Mouse (Mus musculus): ENCODE measurements around the gene Gm17268. TPM values are rescaled to one million over a fixed set of nuclear protein-coding genes. Genes with fewer than 3 reads are reported as not detected.

Gm17268 gene
- total RNA-seq, 1 experiment: not detected

GRCm38 (mm10) chr11:82010115-82010514, 28.2 kb downstream of the Gm17268 start:
- no peak for DNase-seq (ENCODE audit: low read depth, low spot score)
- Histone ChIP-seq H3K9ac (ENCODE audit: insufficient read depth, low read depth, low read length, poor library complexity, severe bottlenecking) (no peak overlapping the region), H3K36me3 (ENCODE audit: control insufficient read depth, insufficient read depth, low read length, poor library complexity, severe bottlenecking) (no peaks in the 10 kb centered on the region), H3K9me3 (ENCODE audit: control insufficient read depth, insufficient read depth, low read depth, low read length) (no peaks in the 10 kb centered on the region), H3K27ac (ENCODE audit: insufficient read depth, low read depth, low read length, poor library complexity, severe bottlenecking) (no peak overlapping the region), H3K4me1 (ENCODE audit: control insufficient read depth in 2 of 2, insufficient read depth in 2 of 2, low read length in 2 of 2, poor library complexity in 1 of 2) (no peaks in the 10 kb centered on the region), H3K4me3 (ENCODE audit: insufficient read depth in 1 of 2, low read depth in 1 of 2, low read length in 2 of 2, poor library complexity in 1 of 2, severe bottlenecking in 1 of 2) (no peak overlapping the region)
- in situ Hi-C loops (cut with MboI; ENCODE audit: low sequenced_read_pairs in 2 of 2, unreplicated experiment in 2 of 2): no loop called here
- TF ChIP-seq ZC3H11A (IDR thresholded peaks at IDR 0.05; ENCODE audit: borderline replicate concordance, low read depth, low read length) (no peak), CHD2 (IDR thresholded peaks at IDR 0.05; ENCODE audit: low read depth, low read length) (no peak), MAFK (IDR thresholded peaks at IDR 0.05; ENCODE audit: insufficient read depth, low read depth, low read length) (no peak), ZNF384 (IDR thresholded peaks at IDR 0.05; ENCODE audit: low read depth, low read length) (no peak), HCFC1 (IDR thresholded peaks at IDR 0.05; ENCODE audit: borderline replicate concordance, insufficient read depth, low read length) (no peak)

GRCm38 (mm10) chr11:82006796-82007423, 31.5 kb downstream of the Gm17268 start:
- Histone ChIP-seq H3K9me3 (ENCODE audit: control insufficient read depth, insufficient read depth, low read depth, low read length) (no peaks in the 10 kb centered on the region), H3K9ac (ENCODE audit: insufficient read depth, low read depth, low read length, poor library complexity, severe bottlenecking) (no peak overlapping the region), H3K27ac (ENCODE audit: insufficient read depth, low read depth, low read length, poor library complexity, severe bottlenecking) (no peak overlapping the region), H3K36me3 (ENCODE audit: control insufficient read depth, insufficient read depth, low read length, poor library complexity, severe bottlenecking) (no peaks in the 10 kb centered on the region), H3K4me1 (ENCODE audit: control insufficient read depth in 2 of 2, insufficient read depth in 2 of 2, low read length in 2 of 2, poor library complexity in 1 of 2) (no peaks in the 10 kb centered on the region), H3K4me3 (ENCODE audit: insufficient read depth in 1 of 2, low read depth in 1 of 2, low read length in 2 of 2, poor library complexity in 1 of 2, severe bottlenecking in 1 of 2) (no peak overlapping the region)
- in situ Hi-C loops (cut with MboI; ENCODE audit: low sequenced_read_pairs in 2 of 2, unreplicated experiment in 2 of 2): no loop called here
- TF ChIP-seq HCFC1 (IDR thresholded peaks at IDR 0.05; ENCODE audit: borderline replicate concordance, insufficient read depth, low read length) (no peak), ZC3H11A (IDR thresholded peaks at IDR 0.05; ENCODE audit: borderline replicate concordance, low read depth, low read length) (no peak), CHD2 (IDR thresholded peaks at IDR 0.05; ENCODE audit: low read depth, low read length) (no peak), ZNF384 (IDR thresholded peaks at IDR 0.05; ENCODE audit: low read depth, low read length) (no peak), MAFK (IDR thresholded peaks at IDR 0.05; ENCODE audit: insufficient read depth, low read depth, low read length) (no peak)
- DNase-seq (ENCODE audit: low read depth, low spot score): no peak

GRCm38 (mm10) chr11:82004810-82005209, 33.6 kb downstream of the Gm17268 start:
- H3K27ac ChIP-seq (ENCODE audit: insufficient read depth, low read depth, low read length, poor library complexity, severe bottlenecking): no peak overlapping the region
- no peak for TF ChIP-seq CHD2 (IDR thresholded peaks at IDR 0.05; ENCODE audit: low read depth, low read length)
- TF ChIP-seq ZNF384 (IDR thresholded peaks at IDR 0.05; ENCODE audit: low read depth, low read length): no peak
- no peak for TF ChIP-seq HCFC1 (IDR thresholded peaks at IDR 0.05; ENCODE audit: borderline replicate concordance, insufficient read depth, low read length)
- no peak for TF ChIP-seq ZC3H11A (IDR thresholded peaks at IDR 0.05; ENCODE audit: borderline replicate concordance, low read depth, low read length)
- TF ChIP-seq MAFK (IDR thresholded peaks at IDR 0.05; ENCODE audit: insufficient read depth, low read depth, low read length): no peak

GRCm38 (mm10) chr11:82000581-82000980, 37.8 kb downstream of the Gm17268 start:
- no peak for DNase-seq (ENCODE audit: low read depth, low spot score)
- in situ Hi-C loops (cut with MboI; ENCODE audit: low sequenced_read_pairs in 2 of 2, unreplicated experiment in 2 of 2): no loop called here
- no peaks in the 10 kb centered on the region for H3K36me3 ChIP-seq (ENCODE audit: control insufficient read depth, insufficient read depth, low read length, poor library complexity, severe bottlenecking)
- no peak overlapping the region for H3K4me3 ChIP-seq (ENCODE audit: insufficient read depth in 1 of 2, low read depth in 1 of 2, low read length in 2 of 2, poor library complexity in 1 of 2, severe bottlenecking in 1 of 2)
- H3K9me3 ChIP-seq (ENCODE audit: control insufficient read depth, insufficient read depth, low read depth, low read length): no peaks in the 10 kb centered on the region
- H3K27ac ChIP-seq (ENCODE audit: insufficient read depth, low read depth, low read length, poor library complexity, severe bottlenecking): no peak overlapping the region
- TF ChIP-seq CHD2 (IDR thresholded peaks at IDR 0.05; ENCODE audit: low read depth, low read length) (no peak), MAFK (IDR thresholded peaks at IDR 0.05; ENCODE audit: insufficient read depth, low read depth, low read length) (no peak), ZC3H11A (IDR thresholded peaks at IDR 0.05; ENCODE audit: borderline replicate concordance, low read depth, low read length) (no peak), ZNF384 (IDR thresholded peaks at IDR 0.05; ENCODE audit: low read depth, low read length) (no peak), HCFC1 (IDR thresholded peaks at IDR 0.05; ENCODE audit: borderline replicate concordance, insufficient read depth, low read length) (no peak)
- H3K9ac ChIP-seq (ENCODE audit: insufficient read depth, low read depth, low read length, poor library complexity, severe bottlenecking): no peak overlapping the region
- no peaks in the 10 kb centered on the region for H3K4me1 ChIP-seq (ENCODE audit: control insufficient read depth in 2 of 2, insufficient read depth in 2 of 2, low read length in 2 of 2, poor library complexity in 1 of 2)

More at GRCm38 (mm10) chr11:82004810-82005209, 33.6 kb downstream of the Gm17268 start:
- no peaks in the 10 kb centered on the region for H3K4me1 ChIP-seq (ENCODE audit: control insufficient read depth in 2 of 2, insufficient read depth in 2 of 2, low read length in 2 of 2, poor library complexity in 1 of 2)
- H3K9ac ChIP-seq (ENCODE audit: insufficient read depth, low read depth, low read length, poor library complexity, severe bottlenecking): no peak overlapping the region
- no peak overlapping the region for H3K4me3 ChIP-seq (ENCODE audit: insufficient read depth in 1 of 2, low read depth in 1 of 2, low read length in 2 of 2, poor library complexity in 1 of 2, severe bottlenecking in 1 of 2)
- DNase-seq (ENCODE audit: low read depth, low spot score): no peak
- no peaks in the 10 kb centered on the region for H3K36me3 ChIP-seq (ENCODE audit: control insufficient read depth, insufficient read depth, low read length, poor library complexity, severe bottlenecking)
- no peaks in the 10 kb centered on the region for H3K9me3 ChIP-seq (ENCODE audit: control insufficient read depth, insufficient read depth, low read depth, low read length)
- in situ Hi-C loops (cut with MboI; ENCODE audit: low sequenced_read_pairs in 2 of 2, unreplicated experiment in 2 of 2): no loop called here

All from ES-E14 (cell line).